Mouse (Mus musculus): ENCODE results near the gene Ophn1. TPM values are rescaled to one million over a fixed set of nuclear protein-coding genes. Genes with fewer than 3 reads are reported as not detected.

The Ophn1 gene
- polyA plus RNA-seq, 1 experiment: 6.5 TPM

Other genes starting within 250 kb of the Ophn1 start
- gene Yipf6, start 45.3 kb upstream of the Ophn1 start, polyA plus RNA-seq (2012; rRNA removed): 32.6 and 33.7 TPM in 2 replicates
- 23.4 and 26.8 TPM in 2 replicates for gene Stard8, start 112.2 kb upstream of the Ophn1 start, polyA plus RNA-seq (2012; rRNA removed)
- gene Efnb1, start 245.1 kb upstream of the Ophn1 start, polyA plus RNA-seq (2012; rRNA removed): 28.7 and 34.8 TPM in 2 replicates